Mouse (Mus musculus) testis, postnatal 10 days (tissue): ENCODE data around the gene Ankrd13b.

Experiments
- DNase-seq: peaks from one replicate; pipeline ENCODE4 v3.0.0; 2021; ENCODE audit warnings: low spot score

Gene Ankrd13b

DNA sequence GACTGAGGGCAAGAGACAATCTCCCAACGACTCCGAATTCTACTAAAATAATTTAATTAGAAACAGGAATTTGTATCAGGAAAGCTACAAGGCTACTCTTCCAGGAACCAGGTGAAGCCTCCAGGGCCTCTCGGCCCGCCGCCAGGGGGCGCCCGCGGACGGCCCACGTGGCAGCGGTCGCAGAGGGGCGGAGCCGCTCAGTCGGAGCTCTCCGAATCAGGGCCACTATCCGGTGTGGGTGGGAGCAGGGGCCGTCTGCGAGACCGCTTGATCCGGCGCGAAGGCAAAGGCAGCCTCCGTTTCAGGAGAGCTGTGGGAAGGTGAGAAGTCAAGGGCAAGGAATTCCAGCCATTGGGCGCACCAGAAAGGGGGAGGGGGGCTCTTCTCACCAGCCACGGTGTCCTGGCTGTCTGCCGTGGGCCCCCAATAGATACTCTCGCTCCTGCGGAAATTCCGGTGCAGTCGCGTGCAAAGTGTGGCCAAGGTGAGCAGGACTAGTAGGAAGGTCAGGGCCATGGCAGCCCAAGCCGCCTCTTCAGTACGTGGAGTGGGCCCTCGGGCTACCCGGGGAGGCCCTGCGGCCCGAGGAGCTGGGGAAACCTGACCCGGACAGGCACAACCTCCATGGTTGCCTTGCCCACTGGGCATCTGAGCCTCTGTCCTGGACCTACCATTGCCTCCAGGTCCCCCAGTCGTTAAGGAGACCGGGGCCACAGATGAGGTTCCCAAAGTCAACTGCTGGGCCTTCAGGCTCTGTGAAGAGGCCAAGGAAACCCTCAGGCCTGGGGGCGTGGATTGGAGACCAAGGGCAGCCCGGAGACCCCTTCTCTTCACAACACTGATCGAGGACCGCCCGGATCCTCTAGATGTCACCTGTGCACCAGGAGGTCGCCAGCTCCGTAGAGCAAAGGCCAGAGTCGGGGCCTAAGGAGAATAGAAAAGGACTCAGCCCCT is 18.9 kb upstream of the Ankrd13b start:
- DNase-seq: peak; percentile 93

DNA sequence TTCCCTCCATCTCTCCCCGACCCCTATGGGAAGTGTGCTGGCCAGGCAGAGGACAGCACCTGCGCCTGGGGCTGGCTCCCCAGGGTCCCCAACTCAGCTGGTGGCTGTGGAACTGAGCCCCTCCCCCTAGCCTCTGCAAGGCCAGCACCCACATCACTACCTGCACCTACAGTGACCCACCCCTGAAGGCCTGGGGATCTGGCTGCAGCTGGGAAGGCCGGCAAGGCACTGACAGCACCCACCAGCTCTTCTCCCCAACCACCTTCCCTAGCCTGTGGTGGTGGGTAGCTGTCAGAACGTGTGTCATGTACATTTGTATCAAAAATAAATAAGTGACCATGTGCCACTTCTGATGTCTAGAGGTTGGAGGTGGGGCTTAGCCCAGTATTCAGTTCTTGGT is 17.9 kb upstream of the Ankrd13b start:
- no peak for DNase-seq

DNA sequence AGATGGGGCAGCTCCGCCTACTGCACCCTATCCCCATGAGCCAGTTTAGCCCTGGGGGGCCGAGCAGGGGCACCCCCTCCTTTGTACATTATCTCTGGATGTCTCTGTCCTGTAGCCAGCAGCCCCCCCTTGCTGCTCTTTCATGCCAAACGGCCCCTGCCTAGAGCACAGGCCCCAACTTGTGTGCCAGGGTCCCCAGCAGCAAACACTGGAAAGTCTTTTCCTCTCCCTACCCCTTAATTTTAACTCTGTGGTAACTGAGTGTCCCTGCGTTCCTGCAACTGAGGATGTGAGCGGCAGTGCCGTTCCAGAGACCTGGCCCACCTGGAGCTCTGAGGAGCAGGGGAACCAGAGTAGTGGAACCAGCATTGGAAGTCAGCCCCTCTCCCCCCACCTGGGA is 17.5 kb upstream of the Ankrd13b start:
- no peak for DNase-seq

DNA sequence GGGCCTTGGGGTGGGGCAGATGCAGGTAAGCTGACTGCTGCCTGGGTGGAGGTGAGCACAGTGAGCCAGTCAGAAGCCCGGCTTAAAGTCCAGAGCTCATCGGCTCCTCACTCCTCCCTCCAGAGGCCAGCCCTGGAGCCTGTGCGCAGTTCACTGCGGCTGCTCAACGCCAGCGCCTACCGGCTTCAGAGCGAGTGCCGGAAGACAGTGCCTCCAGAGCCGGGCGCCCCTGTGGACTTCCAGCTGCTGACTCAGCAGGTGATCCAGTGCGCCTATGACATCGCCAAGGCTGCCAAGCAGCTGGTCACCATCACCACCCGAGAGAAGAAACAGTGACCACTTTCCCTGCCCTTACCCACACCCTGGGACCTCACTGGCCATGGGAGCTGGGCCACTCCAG is 16.8 kb upstream of the Ankrd13b start:
- no peak for DNase-seq

DNA sequence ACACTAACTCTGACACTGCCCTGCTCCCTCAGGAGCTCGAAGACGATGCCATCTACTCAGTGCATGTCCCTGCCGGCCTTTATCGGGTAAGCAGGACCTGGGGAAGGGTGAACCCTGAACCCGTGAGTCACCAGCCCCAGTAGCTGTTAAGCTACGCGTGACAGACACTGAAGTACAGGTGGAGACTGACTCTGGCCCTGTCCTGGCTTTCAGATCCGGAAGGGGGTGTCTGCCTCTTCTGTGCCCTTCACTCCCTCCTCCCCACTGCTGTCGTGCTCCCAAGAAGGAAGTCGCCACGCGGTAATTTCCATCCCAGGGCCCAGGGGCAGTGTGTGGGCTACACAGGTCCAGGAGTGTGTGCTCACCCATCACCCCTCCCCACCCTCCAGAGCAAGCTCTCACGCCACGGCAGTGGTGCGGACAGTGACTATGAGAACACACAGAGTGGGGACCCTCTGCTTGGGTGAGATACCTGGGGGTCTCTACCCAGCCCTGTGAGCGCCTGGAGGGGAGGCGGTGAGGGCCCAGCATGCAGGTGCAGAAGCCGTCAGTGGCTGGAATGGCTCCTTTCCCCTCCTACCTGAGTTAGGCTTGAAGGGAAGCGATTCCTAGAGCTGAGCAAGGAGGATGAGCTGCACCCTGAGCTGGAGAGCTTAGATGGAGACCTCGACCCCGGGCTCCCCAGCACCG is 16.0 kb upstream of the Ankrd13b start:
- DNase-seq: no peak

DNA sequence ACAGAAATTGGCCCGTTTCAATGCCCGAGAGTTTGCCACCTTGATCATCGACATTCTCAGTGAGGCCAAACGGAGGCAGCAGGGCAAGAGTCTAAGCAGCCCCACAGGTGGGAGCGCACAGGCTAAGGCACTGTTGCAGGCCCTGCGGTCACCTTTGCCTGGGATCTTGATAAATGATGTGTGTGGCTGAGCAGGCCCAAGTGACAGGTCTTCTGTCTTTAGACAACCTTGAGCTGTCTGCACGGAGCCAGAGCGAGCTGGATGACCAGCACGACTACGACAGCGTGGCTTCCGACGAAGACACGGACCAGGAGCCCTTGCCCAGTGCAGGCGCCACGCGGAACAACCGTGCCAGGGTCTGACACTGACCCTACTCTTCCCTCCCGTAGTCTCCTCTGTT is 14.9 kb upstream of the Ankrd13b start:
- no peak for DNase-seq

DNA sequence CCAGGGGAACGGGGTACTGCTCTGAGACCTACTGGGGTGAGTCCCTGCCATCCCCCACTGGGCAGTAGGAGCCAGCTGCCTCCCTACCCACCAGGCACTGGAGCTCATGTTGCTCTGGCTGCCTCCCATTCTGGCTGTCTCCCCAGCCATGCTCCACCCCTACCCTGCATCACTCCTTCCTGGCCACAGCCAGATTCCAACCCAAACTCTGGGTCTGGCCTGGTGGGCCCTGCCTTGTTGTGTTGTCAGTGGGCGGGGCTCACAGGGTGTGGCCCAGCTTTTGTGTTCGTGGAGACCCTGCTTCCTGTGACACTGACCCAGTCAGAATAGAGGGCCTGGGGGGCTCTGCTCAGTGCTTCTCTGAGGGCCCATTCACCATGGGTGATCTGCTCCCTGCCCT is 14.0 kb upstream of the Ankrd13b start:
- DNase-seq: no peak

DNA sequence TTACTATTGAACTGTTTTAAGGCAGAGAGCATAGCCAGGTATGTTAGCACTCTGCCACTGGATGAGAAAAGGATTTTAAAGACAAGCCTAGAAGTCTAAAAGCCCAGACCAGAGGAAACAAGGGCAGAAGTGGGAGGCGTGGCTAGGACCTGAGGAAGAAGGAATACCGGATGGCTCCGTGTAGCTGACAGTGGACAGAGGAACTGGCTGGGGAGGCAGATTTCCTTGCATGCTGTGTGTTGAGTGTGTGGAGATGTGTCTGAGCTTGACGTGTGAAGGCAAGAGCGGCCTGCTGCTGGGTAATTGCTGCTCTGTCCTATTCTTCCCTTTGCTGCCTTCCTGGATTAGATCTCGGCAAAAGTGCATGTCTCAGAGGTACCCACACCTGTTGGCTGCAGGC is 13.0 kb upstream of the Ankrd13b start:
- no peak for DNase-seq

DNA sequence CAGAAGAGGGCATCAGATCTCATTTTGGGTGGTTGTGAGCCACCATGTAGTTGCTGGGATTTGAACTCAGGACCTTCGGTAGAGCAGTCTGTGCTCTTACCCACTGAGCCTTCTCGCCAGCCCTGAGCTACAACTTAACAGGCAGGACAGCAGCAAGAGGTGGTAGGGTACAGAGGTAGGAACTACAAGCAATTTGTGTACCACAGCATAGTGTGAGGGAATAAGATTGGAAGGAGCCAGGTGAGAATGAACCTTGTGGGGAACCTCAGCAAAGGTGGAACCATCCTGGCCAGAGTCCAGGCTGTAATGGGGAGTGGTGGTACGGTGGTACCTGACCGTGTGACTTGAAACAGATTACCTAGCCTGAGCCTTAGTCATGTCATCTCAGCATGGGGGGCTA is 12.5 kb upstream of the Ankrd13b start:
- DNase-seq: no peak

DNA sequence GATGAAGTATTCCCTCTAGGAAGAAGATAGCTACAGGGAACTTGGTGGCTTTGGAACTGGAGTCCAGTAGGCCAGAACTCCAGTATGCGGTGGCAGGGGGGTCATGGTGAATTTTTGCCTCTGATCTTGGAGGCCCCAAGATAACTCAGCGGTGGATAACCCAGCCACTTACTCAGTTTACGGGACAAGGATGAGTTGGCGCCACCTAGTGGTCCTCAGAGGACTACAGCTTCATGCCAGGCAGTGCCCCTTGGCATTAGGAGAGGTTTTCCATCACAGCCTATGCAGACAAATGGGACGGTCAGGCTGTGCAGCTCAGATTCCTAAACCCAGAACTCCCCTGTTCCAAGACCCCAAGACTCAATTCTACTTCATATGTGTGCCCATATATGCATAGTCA is 11.9 kb upstream of the Ankrd13b start:
- peak; percentile 82 for DNase-seq

DNA sequence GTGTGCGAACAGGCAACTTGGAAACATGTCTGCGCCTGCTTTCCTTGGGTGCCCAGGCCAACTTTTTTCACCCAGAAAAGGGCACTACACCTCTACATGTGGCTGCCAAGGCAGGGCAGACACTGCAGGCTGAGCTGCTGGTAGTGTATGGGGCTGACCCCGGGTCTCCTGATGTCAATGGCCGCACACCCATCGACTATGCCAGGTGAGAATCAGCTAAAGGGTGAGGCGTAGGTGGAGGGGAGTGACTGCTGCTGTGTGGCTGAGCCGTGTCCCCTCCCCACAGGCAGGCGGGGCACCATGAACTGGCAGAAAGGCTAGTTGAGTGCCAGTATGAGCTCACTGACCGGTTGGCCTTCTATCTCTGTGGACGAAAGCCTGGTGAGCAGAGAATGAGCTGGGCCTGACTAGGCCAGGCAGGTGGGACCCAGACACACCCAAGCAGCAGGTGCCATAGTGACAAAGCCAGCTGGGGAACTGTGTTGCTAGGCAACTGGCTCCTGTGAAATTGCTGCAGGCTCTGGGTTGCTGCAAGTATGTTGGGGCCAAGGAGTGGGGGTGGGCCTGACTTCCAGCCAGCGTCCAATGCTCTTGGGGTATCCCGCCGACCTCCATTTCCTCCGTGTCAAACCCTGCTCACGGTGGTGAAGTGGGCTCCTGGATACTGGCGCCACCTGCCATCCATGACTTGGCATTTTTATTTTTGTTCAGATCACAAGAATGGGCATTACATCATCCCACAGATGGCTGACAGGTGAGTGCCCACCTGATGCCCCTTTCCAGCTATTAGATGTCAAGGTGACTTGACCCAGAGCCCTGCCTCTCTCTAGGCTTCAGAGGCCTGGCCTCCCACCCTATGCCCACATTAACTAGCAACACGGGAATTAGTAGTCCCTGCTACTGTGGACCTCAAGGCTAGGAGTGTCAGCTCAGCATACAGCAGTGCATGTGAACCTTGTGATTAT is 11.2 kb upstream of the Ankrd13b start:
- DNase-seq: no peak

DNA sequence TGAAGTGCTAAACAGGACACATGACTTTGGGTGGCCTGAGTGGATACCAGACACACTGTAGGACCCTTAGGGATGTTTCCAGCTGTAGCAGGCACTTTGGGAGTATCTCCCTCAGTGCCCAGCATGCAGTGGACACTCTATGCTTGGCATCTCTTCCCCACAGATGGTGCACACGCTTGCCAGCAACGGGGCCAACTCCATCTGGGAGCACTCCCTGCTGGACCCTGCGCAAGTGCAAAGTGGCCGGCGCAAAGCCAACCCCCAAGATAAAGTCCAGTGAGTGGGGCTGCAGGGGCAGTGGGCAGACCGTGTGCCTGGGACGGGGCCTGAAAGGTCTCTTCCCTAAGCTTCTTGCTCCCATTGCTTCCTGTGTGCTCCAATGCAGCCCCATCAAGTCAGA is 9.9 kb upstream of the Ankrd13b start:
- no peak for DNase-seq

DNA sequence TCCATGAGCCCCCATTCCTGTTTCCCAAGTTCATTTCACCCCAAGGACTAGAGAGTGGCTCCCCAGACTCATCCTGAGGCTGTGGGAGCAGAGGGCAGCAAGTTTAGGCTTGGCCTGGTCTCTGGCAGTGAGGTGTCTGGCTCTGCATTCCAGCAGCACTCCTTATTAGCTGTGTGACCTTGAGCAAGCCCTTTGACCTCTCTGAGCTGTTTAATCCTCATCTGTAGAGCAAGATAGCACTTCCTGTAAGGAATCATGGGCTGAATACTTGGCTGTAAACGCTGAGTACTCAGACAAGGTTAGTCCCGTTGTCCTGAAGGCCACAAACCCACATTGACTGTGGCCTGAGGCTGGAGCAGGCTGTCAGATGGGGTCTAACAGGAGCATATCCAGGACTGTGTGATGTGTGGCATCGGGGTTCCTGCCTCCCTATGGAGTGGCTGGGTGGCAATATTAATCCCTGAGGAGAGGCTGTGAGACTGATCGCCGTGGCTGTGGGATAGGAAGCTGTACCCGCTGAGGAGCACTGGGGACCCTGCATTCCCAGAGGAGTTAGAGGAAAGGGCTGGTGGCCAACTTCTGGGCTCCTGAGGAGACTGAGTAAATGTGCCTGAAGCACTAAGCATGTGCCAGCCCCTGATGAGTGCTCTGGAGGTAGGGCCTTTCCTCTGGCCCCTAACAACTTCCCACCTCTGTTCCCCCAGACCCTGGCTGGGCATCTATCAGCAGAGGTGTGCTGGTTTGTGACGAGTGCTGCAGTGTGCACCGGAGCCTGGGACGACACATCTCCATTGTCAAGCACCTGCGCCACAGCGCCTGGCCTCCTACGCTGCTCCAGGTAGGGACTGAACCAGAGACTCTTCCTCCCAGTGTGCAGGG is 9.0 kb upstream of the Ankrd13b start:
- no peak for DNase-seq

DNA sequence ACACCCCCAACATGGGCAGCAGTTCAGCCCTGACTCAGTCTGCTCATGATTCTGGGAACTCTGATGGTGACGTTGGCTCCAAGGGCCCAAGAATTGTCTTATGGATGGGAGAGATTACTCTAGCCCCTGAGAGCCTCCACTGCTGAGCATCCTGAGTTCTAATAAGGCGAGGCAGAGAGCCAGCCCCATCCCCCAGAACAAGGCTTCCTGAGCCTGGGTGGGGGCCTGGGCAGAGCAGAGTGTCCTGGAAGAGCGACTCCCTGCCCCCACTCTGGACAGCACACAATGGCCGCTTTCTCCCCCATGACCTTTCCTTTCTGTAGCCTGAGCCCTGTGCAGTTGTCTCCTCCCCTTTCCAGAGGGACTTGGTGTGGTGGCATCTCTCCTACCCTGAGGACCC is 8.4 kb upstream of the Ankrd13b start:
- DNase-seq: no peak

DNA sequence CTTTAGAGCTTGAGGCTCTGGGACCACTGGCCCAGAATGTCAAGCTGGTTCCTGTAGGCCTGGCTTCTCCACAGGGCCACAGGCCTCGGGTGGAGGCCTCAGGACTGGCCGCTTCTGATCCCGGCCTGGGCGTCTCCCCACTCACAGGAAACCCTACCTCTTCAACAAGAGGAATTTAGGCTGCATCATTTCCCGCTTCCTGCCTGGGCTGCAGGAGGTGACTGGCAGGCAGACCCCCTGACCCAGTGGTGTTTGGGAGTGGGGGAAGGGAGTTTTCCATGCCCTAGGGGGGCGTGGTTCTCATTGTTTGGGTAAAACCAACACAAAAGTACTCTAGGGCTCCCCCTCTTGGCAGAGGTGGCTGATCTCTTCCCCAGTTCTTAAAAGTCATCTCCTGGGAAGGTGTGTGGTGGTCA is 7.9 kb upstream of the Ankrd13b start:
- DNase-seq: peak; percentile 73

DNA sequence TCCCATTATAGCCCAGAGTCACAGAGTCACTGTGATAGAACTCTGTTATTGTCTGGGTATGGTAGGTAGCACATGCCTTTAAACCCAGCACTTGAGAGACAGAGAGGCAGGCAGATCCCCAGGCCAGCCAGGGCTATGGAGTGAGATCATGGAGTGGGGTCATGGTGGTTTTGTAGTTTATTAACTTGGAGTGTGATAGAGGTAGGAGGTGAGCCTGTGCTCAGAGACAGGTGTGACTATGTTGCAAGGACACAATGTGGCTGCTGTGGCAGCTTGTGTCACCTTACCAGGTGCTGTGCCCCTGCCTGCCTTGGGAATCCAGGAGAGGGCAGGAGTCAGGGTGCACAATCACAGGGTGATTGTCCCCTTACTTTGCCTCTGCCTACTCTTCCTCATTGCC is 6.0 kb upstream of the Ankrd13b start:
- no peak for DNase-seq

DNA sequence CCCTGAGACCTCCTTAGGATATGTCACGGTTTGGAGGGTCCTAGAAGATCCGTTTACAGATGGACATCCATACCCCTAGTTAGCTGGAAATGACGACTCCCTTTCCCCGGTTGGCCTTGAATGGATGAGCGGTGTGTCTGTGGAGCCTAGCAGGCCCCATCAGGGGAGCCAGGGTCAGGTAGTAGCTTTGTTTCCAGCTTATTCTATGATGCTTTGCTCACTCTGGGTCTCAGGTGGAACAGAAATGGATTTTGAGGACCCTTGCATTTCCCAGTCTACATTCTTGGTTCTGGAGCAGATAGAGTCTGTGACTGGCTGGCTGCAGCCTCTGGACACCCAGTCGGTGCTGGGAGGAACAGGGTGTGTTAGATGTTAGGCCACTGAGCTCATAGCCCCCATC is 5.3 kb upstream of the Ankrd13b start:
- DNase-seq: no peak

DNA sequence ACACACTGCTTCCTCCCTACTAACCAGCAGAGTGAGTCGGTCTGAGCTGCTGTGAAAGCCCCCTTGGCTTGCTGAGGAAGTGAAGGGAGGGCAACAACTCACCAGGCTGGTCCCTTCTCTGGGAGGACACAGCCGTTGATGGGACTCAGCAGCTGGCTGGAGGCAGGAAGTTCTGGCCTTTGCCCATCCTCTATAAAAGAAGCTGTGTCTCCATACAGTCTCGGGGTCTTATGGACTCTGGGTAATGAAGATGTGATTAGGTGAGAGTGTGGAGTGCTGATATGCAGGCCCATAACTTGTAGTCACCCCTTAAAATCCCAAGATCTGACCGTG is 4.8 kb upstream of the Ankrd13b start:
- no peak for DNase-seq

DNA sequence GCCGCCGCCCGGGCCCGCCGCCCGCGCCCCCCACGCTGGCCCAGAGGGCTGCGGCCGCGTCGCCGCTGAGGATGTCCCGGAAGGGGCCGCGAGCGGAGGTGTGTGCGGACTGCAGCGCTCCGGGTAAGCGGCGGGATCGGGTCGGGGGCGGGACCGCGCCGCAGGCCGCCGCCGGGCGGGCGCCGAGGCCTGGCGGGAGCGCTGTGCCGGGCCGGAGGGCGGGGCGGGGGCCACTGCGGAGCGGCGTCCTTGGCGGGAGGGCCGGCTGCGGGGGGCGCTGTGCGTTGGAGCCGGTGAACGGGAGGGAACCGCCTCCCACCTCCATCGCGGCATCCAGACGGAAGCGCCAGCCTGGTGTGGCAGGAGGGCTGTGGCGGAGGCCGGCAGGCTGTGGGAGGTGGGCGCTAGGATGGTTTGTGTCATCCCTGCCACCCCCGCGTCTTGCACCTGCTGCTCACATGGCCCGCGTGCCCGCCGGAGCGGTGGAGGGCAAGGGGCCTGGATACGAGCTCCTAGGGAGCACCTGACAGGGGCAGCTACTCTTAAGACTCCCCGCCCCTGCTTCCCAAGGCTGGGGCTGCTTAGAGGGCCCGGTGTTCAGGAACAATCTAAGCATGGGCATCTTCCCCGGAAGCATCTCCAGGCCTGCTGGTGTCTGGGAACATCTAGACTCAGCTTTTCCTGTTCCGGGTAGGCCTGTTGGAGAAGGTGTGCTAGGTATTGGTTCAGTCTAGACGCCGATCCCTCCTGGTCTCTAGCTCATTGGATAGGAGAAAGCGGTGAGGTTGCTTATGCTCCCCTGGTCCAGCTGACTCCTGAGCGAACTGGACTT is 4.2 kb upstream of the Ankrd13b start, which contains the start of gene Git1:
Git1 (plus strand) TSS at position 51 of the 832 bp plus-strand sequence.
- DNase-seq: peak; percentile 78

DNA sequence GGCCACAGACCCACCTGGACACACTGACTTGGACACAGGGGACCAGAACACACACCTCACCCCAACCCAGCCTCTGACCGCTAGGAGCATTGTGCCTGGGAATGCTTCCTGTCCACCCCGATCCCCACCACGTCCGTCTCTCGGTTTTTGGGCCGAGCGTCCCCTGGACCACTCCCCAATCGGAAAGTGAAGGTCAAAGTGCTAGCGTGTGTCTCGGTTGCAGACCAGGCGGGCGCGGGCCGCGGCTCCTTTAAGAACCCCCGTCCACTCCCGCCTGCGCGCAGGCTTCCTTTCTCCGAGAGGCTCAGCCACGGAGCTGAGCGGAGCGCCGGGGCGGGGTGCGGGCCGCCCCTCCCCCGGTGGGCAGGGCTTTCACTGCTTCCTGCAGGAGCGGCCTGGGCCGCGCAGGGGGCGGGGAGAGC is 3.4 kb upstream of the Ankrd13b start:
- DNase-seq: peak; percentile 94
